Mouse (Mus musculus) kidney, adult 8-10 months (tissue): ENCODE results near the gene Nanog.
"Not testable (repeated sequence)": the region's sequence is repeated elsewhere in the genome, so short reads cannot be mapped to it uniquely, and the experiment has no call there.

Source experiments
- DNase-seq, 2 experiments: peaks; one replicate each; pipeline ENCODE4 v3.0.0; 2022

The Nanog gene

DNA sequence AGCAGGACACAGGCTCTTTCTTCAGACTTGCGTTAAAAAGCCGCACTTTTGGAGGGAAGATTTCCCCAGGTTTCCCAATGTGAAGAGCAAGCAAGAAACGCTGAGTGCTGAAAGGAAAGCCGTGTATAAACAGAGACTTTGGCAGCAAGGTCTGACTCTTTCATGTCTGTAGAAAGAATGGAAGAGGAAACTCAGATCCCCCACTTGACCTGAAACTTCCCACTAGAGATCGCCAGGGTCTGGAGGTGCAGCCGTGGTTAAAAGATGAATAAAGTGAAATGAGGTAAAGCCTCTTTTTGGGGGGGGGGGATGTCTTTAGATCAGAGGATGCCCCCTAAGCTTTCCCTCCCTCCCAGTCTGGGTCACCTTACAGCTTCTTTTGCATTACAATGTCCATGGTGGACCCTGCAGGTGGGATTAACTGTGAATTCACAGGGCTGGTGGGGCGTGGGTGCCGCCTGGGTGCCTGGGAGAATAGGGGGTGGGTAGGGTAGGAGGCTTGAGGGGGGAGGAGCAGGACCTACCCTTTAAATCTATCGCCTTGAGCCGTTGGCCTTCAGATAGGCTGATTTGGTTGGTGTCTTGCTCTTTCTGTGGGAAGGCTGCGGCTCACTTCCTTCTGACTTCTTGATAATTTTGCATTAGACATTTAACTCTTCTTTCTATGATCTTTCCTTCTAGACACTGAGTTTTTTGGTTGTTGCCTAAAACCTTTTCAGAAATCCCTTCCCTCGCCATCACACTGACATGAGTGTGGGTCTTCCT, at the start of gene Nanog:
Gene Nanog, plus strand, starts transcription at position 454 of the 765 bp plus-strand sequence.
- no peak for DNase-seq

DNA sequence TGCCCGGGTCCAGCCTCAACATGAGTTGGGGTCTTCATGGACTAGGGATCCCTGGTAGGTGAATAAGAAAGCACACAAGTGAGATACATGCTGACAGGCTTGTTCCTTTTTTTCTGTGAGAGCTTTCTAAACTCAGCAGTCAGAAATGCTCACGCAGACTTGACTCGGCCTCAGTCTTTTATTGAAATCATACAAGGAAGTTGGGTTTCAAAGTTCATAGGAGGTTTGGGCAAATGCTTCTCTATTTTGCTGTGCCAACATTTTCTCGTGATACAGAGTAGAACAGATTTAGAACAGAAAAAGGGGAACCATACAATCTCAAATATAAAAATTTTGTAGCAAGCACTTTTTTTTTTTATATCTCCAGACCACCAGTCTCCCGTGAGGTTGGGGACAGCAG, 49.7 kb upstream of the Nanog start:
- no peak for DNase-seq

DNA sequence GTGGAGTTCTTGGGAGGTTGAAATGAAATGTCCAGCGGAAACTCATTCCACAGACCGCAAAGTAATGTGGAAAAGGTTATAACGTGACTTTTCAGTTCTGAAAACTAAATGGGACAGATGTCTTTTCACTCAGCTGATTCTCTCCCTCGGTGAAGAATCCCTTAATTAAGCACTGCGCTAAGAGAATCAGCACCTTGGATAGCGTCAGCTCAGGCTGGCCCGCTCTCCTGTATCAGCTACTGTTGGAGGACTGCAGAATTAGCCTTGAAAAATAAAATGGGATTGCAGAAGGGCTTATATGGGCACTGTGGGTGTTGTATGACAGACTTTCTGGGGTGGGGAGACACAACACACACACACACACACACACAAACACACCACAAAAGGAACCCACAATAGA, 47.7 kb upstream of the Nanog start:
- no peak for DNase-seq

DNA sequence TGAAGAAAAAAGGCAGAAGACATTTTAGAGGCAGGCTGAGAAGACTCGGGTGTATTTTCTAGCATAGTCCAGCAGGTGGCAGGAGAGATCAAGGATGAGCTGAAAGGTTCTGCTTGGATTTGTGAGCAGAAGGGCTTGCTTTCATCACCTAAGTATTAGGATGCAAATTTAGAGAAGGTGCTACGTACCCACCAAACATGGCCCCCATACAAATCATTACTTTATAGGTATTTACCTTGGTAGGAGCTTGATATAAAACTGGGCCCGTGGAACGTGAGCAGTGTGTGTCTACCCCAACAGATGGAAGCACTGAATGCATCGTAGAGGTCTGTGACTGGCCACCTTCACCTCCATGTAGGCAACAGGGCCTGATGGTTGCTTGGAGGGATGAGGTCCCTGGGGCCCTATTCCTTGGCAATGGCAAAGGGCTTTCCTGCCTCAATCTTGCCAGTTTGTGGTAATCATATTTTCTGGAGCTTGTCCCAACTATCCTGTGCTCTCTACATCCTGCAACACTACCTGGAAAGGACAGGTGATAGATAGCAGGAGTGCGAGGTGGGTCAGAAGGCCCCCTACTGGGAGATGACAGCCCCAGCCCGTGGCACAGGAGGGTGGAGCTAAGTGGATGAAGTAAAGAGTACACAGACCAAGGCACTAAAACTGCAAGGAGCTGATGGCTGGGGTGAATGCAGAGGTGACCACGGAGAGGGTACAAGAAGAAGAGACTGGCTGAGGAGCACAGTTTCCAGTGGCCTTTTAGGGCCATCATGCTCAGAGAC, 46.5 kb upstream of the Nanog start:
- DNase-seq, result peak; percentile 17 to 38

DNA sequence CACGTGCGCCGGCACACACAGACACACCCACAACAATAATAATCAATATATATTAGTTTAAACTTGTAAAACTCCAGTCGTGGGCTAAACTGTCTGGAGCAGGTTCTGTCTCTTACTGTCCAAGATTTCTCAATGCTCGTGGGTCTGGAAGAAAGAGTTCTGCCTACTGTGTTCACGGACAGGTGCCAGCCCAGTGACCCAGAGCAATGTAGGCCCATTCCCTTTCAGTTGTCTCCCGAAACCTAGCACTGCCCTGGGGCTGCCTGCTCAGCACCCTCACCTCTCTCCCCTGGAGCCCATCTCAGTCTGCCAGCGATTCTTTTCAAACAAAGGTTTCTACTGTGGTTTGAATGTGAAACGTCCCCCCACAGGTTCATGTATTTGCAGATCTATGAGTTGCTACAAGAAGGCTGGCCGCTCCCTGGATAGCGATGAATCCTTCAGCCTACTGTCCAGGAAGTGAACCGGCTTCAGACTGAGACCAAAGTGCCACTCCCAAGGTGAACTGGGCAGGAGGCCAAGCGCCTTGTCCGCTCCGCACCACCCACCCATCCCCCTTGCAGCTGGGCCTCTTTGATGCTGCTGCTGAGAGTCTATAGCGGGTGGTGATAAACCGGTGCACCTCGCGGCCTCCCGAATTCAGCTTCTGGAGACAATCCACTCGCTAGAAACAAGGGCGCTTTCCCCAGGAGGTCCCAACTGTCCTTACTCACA, 44.6 kb upstream of the Nanog start:
- peak; percentile 70 to 82 for DNase-seq

DNA sequence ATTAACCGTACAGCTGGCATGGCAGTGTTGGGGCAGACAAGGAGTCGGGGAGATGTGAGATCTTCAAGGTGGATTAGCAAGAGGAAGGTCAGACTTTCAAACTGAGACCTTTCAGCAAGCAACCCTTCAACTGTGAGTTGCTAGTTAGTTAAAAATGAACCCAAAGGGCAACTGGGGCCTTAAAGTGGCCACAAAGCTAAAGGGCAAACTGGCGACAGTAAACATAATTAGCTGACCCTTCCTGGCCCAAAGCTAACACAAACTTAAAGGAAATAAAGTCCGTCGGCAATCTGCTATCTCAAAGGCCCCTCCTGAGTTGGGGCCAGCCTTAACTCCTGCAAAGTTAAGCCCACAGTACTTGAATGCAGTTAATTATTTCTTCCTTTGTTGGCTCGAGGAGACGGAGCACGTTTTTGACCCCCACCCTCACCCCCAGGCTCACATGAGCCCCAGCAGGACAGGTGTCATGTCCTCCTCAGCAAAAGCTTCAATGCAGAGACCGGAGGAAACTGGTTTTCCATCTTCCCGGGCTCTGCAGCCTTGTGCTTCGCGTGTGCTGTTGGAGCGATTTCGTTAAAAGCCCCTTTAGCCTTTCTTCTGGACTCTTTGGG, 43.6 kb upstream of the Nanog start:
- peak; percentile 38 to 47 for DNase-seq

DNA sequence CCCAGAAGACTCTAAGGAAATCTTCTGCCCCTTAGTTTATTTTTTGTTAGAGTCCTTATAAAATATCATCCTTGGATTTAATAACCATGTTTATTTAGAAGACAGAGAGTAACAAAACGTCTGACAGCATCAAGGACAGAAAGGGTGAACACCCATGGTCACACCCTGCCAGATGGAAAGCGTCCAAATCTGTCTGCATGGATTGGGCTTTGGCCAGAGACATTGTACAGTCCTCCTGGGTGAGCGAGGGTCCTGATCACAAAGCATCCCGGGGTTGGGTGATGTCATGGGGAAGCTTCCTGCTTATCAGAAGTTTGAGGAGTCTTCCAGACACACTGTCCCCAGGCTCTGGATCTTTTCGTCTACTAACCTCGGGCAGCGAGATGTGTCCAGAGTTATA, 41.4 kb upstream of the Nanog start:
- DNase-seq, result peak; percentile 20 to 26

DNA sequence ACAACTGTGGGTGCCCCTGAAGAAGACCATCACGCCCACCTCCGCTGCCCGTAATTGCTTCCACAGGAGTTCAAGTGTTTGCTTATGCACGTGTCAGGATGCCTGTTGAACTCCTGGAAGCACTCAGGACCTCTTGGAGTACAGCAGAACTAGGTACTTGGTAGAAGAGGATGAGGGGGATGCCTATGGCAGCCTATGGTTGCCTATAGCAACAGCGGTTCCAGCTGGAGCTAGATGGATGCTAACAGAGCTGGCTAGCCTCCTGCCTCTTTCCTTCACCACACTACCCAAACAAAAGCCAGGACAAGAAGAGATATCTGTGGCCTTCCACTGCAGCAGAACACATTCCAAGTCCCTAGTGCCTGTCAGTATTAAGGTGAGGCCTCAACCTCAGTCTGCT, 39.6 kb upstream of the Nanog start:
- DNase-seq, result no peak

DNA sequence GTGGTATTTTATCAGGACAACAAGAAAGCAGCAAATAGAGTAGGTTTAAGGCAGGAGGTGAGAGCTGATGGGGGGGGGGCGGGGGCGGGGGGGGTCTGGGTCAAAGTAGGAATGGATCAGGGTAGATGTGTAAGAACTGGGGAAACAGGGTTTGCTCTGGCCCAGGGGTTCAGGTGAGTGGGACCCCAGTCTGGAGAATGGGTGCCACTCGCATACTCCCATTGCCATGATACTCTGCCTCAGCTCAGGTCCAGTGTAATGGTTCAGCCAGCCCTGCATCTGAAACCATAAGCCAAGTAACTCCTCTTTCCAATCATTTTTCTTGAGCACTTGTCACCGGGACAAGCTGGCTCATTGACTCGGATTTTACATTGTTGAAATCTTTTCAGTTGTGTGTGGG, 38.5 kb upstream of the Nanog start:
- no peak for DNase-seq

DNA sequence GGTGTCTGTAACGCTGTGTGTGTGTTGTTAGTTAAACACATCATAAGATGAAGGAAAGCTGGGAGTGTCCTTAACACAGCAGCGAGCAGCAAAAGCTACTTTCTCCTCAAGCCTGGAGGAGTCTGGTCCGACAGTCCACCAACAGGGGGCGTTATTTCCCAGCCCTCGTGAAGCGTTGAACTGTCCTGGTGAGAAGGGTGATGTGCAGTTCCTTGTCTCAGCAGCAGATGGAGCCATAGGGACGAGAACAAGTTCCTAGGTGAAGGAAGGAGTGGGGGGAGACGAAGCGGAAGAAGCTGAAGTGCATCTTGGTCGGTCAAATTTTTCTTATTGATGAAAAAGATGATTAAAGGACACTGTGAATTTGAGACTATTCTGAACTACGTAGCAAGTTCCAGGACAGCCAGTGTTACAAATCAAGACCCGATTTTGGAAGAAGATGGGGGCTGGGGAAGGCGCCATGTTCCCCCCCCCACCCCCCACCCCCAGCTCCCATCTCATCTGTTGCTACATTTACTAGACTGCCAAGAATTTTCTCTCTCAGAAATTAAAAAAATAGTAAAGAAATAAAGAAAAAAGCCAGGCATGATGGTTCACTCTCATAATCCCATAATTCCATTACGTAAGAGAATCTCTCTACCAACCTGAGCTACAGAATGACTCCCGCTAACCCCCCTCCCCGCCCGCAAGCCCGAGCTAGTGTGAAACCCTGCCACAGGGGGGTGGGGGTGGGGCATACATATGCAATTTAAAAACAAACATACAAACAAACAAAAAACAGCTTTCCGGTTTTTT, 37.7 kb upstream of the Nanog start:
- peak; percentile 90 to 97 for DNase-seq

DNA sequence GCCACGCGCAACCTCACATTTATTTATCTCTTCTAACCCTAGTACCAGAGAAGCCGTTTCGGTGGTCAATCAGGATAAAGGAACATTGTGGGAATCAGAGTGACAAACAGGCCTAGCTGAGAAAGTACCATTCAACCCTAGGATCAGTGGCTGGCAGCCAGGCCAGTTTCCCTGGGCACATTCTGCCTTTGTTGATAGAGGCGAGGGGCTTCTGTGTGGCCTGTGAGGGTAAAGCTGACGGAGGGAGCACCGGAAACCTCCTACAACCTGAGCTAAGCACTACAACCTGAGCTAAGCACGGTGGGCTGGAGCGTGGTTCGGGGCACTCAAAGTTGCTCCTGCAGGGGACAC, 37.1 kb upstream of the Nanog start:
- no peak for DNase-seq

DNA sequence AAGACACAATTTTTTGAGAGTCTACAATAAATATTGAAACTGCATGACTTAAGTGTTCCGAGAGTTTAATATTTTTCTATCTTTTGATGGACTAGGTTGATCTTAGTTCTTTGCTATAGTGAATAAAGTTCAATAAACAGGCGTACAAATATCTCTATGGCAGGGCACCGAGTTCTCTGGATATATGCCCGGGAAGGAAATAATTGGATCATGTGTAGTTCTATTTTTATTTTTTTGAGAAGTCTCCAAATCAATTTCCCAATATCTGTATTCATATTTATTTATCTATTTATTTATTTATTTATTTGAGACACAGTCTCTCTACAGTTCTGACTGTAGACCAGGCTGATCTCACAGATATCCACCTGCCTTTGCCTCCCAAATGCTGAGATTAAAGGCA, 36.4 kb upstream of the Nanog start:
- no peak for DNase-seq

DNA sequence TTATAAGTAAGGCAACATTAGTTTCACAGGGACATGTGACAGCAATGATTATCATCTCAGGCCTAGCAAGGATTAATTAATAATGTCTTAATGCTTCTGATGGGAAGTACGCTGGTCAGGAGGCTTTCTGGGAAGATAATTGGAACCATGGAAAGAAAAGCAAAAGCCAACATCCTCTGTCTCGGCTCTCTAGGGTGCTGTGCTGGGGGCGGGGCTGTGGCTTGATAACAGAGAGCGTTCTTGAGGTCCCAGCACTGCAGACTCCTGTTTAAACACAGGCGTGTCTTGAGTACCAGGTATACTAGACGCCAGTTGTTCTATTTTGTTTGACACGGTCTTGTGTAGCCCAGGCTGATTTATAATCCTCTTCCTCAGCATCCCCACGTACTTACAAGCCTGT, 34.5 kb upstream of the Nanog start:
- no peak for DNase-seq

DNA sequence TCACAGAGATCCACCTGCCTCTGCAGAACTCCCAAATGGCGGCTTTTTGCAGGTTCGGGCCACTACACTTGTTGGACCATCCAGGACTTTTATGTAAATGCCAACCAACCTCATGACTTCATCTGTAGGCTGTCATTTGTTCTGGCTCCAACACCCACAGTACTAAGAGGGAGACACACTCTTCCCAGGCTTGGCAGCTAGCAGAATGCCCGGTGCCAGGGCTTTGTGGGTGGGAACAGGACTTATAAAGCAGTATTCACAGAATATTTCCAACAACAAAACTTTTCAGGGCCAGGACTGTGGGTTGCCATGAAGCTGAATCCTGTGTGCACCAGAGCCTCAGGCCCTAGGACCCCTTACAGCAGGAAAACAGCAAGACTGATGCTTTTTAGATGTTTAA, 24.6 kb upstream of the Nanog start:
- DNase-seq, result no peak

DNA sequence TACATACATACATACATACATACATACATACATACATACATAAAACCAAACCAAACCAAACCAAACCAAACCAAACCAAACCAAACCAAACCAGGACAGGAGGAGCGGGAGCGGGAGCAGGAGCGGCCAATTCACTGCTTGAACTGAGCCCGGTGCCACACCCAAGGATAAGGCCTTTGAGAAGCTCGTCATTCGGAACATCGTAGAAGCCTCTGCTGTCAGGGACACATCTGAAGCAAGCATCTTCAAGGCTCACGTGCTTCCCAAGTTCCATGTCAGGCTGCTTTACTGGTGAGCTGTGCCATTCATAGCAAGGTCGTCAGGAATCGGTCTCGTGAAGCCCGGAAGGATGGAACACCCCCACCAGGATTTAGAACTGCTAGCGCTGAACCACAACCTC, 20.6 kb upstream of the Nanog start:
- DNase-seq, result no peak

DNA sequence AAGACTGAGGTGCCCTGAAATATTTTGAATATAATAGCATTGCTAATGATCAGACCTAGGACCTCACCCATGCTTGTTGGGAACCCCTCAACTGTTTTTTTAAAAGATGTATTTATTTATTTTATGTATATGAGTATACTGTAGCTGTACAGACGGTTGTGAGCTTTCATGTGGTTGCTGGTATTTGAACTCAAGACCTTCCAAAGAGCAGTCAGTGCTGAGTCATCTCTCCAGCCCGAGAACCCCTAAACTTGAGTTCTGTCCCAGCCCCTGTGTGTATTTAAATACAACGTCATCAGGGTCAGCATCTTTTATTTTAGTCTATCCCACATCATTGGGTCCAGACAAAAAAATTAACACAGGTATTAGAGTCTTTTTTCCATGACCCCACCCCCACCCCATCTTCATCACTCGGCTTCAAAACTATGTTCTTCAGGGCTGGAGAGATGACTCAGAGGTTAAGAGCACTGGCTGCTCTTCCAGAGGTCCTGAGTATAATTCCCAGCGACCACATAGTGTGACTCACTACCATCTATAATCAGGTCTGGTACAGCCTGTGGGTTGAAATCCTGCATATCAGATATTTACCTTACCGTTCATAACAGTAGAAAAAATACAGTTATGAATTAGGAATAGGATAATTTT, 17.8 kb upstream of the Nanog start:
- DNase-seq, result no peak

DNA sequence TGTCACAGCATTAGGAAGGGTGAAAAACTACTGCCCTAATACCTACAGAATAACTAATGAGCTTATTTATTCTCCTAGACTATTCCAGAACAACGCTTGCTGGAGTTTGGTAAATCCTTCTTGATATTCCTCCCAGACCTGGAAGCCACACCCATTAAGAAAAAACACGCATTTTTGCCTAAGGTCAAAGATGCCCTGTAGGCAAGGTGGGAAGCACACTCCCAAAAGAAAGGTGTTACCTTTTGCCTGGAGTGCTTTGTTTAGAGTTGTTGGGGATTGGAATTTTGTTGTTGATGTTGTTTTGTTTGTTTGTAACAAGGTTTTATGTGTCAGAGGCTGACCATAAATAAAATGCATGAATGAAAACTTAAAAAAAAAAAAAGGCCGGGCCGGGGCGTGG, 17.2 kb upstream of the Nanog start:
- DNase-seq, result no peak

DNA sequence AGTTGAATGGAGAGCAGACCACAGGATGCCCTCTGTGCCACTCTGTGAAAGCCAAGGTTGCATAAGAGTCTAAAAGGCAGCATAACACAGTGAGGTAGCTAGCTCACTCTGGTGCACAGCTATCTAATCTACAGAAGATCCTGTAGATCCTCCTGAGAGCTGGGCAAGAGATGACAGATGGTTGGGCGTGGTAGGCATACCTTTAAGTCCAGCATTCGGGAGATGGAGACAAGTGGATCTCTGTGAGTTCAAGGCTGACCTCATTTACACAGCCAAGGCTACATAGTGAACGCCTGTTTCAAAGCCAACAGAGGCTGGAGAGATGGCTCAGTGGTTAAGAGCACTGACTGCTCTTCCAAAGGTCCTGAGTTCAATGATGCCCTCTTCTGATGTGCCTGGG, 11.9 kb upstream of the Nanog start:
- no peak for DNase-seq

DNA sequence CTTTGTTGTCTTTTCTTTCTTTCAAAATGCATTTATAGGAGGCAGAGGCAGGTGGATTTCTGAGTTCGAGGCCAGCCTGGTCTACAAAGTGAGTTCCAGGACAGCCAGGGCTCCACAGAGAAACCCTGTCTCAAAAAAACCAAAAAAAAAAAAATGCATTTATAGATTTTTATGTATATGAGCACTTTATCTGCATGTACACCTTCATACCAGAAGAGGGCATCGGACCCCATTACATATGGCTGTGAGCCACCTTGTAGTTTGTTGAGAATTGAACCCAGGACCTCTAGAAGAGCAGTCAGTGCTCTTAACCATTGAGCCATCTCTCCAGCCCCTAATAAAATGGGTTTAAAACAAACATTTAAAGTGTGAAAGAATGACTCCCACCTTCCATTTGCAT, 7.7 kb upstream of the Nanog start:
- not testable (repeated sequence) for DNase-seq

DNA sequence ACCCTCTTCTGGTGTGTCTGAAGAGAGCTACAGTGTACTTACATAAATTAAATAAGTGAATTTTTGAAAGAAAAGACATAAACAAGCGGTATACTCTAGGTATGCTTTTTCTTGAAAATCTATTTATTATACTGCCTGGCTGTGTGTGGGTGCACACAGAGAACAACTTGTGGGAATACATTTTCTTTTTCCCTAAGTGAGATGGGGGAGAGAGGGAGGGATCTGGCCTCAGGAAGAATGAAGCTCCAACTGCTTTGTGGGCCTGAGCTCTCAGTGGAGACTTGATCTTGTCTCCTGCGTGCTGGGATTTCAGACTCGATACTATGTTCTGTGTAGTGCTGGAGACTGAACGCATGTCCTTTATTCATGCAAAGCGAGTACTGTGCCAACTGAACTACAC, 5.5 kb upstream of the Nanog start:
- no peak for DNase-seq

DNA sequence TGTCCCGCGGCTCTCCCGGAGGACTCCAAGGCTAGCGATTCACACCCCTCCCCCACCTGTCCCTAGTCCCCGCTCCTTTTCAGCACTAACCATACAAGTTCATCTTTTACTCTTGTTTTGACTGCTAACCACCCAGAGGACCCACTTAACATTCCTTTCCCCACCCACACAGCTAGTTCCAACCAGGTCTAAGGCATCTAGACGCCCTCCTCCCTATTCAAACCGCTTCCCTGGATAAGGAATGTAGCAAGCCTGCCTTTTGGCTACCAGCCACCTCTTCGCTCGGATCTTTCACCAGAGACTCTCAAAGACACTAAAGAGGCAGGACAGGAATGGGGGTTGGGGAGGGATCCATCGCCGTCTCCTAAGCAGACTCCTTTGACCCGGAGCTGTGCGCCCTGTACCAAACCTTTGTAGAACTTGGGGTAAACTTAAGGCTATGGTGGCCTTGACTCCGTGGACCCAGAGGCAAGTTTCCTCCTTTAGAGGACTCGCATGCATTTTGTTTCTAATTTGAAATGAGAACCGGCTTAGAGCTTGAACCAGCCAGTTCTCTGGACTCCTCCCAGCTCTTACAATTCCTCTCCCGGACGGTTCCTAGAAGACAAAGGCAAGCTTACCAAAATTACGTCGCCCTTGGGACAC, 4.7 kb upstream of the Nanog start:
- peak; percentile 61 to 65 for DNase-seq

DNA sequence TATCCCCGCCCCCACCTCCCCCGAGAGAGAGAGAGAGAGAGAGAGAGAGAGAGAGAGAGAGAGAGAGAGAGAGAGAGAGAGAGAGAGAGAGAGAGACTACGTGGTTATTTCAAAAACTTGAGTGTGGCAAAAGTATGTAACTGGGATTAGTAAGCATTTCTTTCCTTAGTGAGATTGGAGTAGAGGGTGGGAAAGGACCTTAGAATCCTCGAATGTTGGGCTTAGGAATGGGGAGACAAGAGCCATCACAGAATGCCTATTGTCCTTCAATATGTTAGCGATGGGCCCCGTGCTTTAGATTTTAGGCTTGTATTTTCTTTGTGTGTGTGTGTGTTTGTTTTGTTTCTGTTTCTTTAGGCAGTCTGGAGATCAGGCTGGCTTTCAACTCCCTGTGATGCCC, 4.0 kb upstream of the Nanog start:
- DNase-seq, result no peak
